Mouse (Mus musculus): ENCODE measurements around the gene Nog. TPM values are rescaled to one million over a fixed set of nuclear protein-coding genes. Genes with fewer than 3 reads are reported as not detected.

Nog gene
- polyA plus RNA-seq, 1 experiment from 2014 or later = 1.9 TPM

DNA sequence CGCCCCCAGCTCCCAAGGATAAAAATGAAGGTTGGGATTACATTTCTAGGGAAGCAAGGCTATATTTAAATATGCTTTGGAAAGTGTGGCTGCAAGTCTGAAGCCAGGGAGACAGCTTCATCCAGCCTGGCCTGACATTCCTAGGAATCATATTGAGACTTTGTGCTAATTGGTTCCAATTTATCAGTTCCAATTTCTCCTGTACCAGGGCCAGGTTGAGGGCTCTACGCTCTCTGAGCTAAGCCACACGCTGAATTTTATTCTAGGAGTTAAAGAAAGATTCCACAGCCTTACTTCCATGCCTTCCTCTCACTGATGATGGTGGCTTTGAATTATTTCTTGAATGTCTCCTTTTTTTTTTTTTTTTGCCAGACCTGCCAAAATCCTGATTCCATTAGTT lies 15.6 kb upstream of the Nog start:
- no peaks in the 10 kb centered on the region for H3K27me3 ChIP-seq (ENCODE audit: control insufficient read depth, insufficient read depth, low read length)
- WGBS (ENCODE audit: insufficient replicate concordance) = 66% methylated on average over 3 of the region's 3 CpGs
- no peaks in the 10 kb centered on the region for H3K9me3 ChIP-seq (replicated peaks; ENCODE audit: control insufficient read depth, low read length)
- H3K9ac ChIP-seq (ENCODE audit: low read depth, low read length) = no peak overlapping the region
- H3K4me3 ChIP-seq (ENCODE audit: low read depth, low read length) = no peak overlapping the region
- no peak overlapping the region for H3K4me2 ChIP-seq
- H3K36me3 ChIP-seq (ENCODE audit: control insufficient read depth, insufficient read depth, low read length) = no peaks in the 10 kb centered on the region
- H3K4me1 ChIP-seq (ENCODE audit: control insufficient read depth, insufficient read depth, low read length) = peaks cover 5% of the 10 kb centered on the region
- ATAC-seq (replicated peaks; ENCODE audit: insufficient number of reproducible peaks, low FRiP score, low TSS enrichment) = no peak
- H3K27ac ChIP-seq (ENCODE audit: low read depth, low read length) = no peak overlapping the region

GRCm38 (mm10) chr11:89314374-89314773 lies 12.2 kb upstream of the Nog start:
- no peaks in the 10 kb centered on the region for H3K27me3 ChIP-seq (ENCODE audit: control insufficient read depth, insufficient read depth, low read length)
- peaks cover 8% of the 10 kb centered on the region for H3K4me1 ChIP-seq (ENCODE audit: control insufficient read depth, insufficient read depth, low read length)
- H3K27ac ChIP-seq (ENCODE audit: low read depth, low read length) = no peak overlapping the region
- H3K36me3 ChIP-seq (ENCODE audit: control insufficient read depth, insufficient read depth, low read length) = no peaks in the 10 kb centered on the region
- no peak for ATAC-seq (replicated peaks; ENCODE audit: insufficient number of reproducible peaks, low FRiP score, low TSS enrichment)
- H3K9me3 ChIP-seq (replicated peaks; ENCODE audit: control insufficient read depth, low read length) = no peaks in the 10 kb centered on the region
- H3K4me2 ChIP-seq = no peak overlapping the region
- H3K4me3 ChIP-seq (ENCODE audit: low read depth, low read length) = no peak overlapping the region
- 26% methylated on average over 5 of the region's 5 CpGs for WGBS (ENCODE audit: insufficient replicate concordance)
- H3K9ac ChIP-seq (ENCODE audit: low read depth, low read length) = no peak overlapping the region

DNA sequence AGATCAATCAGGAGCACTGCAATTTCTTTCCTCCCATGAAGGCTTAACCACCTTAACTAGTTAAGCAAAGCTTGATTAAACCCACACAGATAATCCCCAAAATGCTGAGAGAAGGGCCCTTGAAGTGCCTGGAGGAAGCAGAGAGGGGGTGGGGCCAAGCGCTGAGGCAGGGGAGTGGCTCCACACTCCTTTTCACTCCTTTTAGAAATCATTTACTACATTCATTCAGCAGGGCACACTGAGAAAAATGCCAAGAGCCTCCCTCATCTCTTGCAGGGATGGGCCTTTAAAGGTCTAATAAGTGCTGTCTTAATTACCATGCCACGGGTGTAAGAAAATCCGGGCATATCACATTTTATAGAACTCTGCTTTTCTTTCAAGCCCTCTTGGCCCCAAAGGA lies 10.2 kb upstream of the Nog start:
- Histone ChIP-seq H3K4me1 (ENCODE audit: control insufficient read depth, insufficient read depth, low read length) (peaks cover 10% of the 10 kb centered on the region), H3K27me3 (ENCODE audit: control insufficient read depth, insufficient read depth, low read length) (no peaks in the 10 kb centered on the region), H3K4me2 (no peak overlapping the region), H3K27ac (ENCODE audit: low read depth, low read length) (no peak overlapping the region), H3K4me3 (ENCODE audit: low read depth, low read length) (no peak overlapping the region), H3K36me3 (ENCODE audit: control insufficient read depth, insufficient read depth, low read length) (no peaks in the 10 kb centered on the region), H3K9ac (ENCODE audit: low read depth, low read length) (no peak overlapping the region), H3K9me3 (replicated peaks; ENCODE audit: control insufficient read depth, low read length) (no peaks in the 10 kb centered on the region)
- 41% methylated on average over 3 of the region's 3 CpGs for WGBS (ENCODE audit: insufficient replicate concordance)
- ATAC-seq (replicated peaks; ENCODE audit: insufficient number of reproducible peaks, low FRiP score, low TSS enrichment) = no peak

DNA sequence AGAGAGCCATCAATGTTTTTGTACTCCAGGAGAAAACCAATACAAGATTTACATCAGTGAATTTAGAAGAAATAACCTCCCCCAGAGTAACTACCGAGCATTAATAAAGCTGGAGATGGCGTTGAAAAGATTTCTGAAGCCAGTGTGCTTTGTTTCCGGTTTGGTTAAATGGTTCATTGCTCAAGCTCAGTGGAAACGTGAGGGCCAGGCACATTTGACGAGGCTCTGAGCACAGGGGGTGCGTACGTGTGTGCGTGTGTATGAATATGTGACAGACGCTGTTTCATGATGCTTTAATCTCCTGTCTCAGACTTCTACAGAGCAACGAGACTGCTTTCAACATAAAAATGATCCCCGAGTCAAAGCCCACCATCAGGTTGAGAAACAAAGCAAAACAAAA lies 8.1 kb upstream of the Nog start:
- ATAC-seq (replicated peaks; ENCODE audit: insufficient number of reproducible peaks, low FRiP score, low TSS enrichment) = no peak
- no peak overlapping the region for H3K4me3 ChIP-seq (ENCODE audit: low read depth, low read length)
- H3K27me3 ChIP-seq (ENCODE audit: control insufficient read depth, insufficient read depth, low read length) = no peaks in the 10 kb centered on the region
- peaks cover 7% of the 10 kb centered on the region; the same call in 1 of the 2 replicates for H3K4me1 ChIP-seq (ENCODE audit: control insufficient read depth, insufficient read depth, low read length)
- 74% methylated on average over 11 of the region's 11 CpGs for WGBS (ENCODE audit: insufficient replicate concordance)
- peaks cover 3% of the 10 kb centered on the region; the same call in 1 of the 2 replicates for H3K9me3 ChIP-seq (replicated peaks; ENCODE audit: control insufficient read depth, low read length)
- H3K36me3 ChIP-seq (ENCODE audit: control insufficient read depth, insufficient read depth, low read length) = 0 out of 2 replicates have a peak, but pooled peaks cover 2% of the 10 kb centered on the region
- no peak overlapping the region for H3K27ac ChIP-seq (ENCODE audit: low read depth, low read length)
- H3K4me2 ChIP-seq = no peak overlapping the region
- H3K9ac ChIP-seq (ENCODE audit: low read depth, low read length) = no peak overlapping the region

DNA sequence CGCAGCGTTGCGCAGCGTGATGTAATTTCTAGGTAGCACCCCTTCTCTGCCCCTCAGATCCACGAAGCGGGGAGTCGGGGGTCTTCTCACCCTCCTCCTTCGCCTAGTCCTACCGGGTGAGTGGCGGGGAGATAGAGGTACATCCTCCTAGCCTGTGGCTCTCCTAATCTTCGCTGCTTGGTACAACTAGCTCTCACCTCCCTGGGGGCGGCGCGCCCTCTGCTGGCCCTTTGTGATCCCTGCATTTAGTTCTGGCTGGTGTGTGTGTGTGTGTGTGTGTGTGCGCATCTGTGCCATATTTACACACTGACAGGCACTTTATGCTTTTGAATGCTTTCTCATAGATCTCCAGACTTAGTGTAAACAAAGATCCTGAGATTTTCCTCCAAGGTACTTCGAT lies 1.3 kb upstream of the Nog start:
- 0 out of 2 replicates have a peak, but pooled peaks cover 2% of the 10 kb centered on the region for H3K36me3 ChIP-seq (ENCODE audit: control insufficient read depth, insufficient read depth, low read length)
- H3K9ac ChIP-seq (ENCODE audit: low read depth, low read length) = no peak overlapping the region
- 3% methylated on average over 16 of the region's 16 CpGs for WGBS (ENCODE audit: insufficient replicate concordance)
- peaks cover 11% of the 10 kb centered on the region for H3K4me1 ChIP-seq (ENCODE audit: control insufficient read depth, insufficient read depth, low read length)
- no peak overlapping the region for H3K27ac ChIP-seq (ENCODE audit: low read depth, low read length)
- peak overlapping the region; percentile 90 for H3K4me2 ChIP-seq
- peak; percentile 52; the same call in 1 of the 2 replicates for ATAC-seq (replicated peaks; ENCODE audit: insufficient number of reproducible peaks, low FRiP score, low TSS enrichment)
- peak overlapping the region; percentile 73 for H3K4me3 ChIP-seq (ENCODE audit: low read depth, low read length)
- H3K9me3 ChIP-seq (replicated peaks; ENCODE audit: control insufficient read depth, low read length) = peaks cover 3% of the 10 kb centered on the region; the same call in 1 of the 2 replicates
- peaks cover 20% of the 10 kb centered on the region for H3K27me3 ChIP-seq (ENCODE audit: control insufficient read depth, insufficient read depth, low read length)

DNA sequence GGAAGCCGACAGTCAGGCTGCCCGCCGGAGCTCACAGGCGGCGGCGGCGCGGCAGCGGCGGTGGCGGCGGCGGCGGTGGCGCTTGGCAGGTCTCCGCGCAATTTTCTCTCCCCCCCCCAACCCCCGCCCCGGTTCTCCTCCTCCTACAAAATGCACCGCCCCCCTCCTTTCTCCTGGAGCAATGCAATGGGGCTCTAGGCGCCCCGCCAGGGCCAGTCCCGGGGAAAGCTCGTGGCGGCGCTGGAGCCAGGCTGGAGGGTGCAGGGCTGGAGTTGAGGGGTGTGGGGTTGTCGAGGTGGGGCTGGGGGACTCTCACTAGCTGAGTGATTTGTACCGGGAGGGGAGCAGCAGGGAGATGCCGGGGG lies 666 bp upstream of the Nog start:
- H3K27ac ChIP-seq (ENCODE audit: low read depth, low read length) = peak overlapping the region; percentile 84
- 0 out of 2 replicates have a peak, but pooled peaks cover 2% of the 10 kb centered on the region for H3K36me3 ChIP-seq (ENCODE audit: control insufficient read depth, insufficient read depth, low read length)
- H3K4me3 ChIP-seq (ENCODE audit: low read depth, low read length) = peak overlapping the region; percentile 73
- peaks cover 20% of the 10 kb centered on the region for H3K27me3 ChIP-seq (ENCODE audit: control insufficient read depth, insufficient read depth, low read length)
- peaks cover 11% of the 10 kb centered on the region for H3K4me1 ChIP-seq (ENCODE audit: control insufficient read depth, insufficient read depth, low read length)
- H3K4me2 ChIP-seq = peak overlapping the region; percentile 90
- peak overlapping the region; percentile 75 for H3K9ac ChIP-seq (ENCODE audit: low read depth, low read length)
- WGBS (ENCODE audit: insufficient replicate concordance) = 1% methylated on average over 8 of the region's 29 CpGs
- ATAC-seq (replicated peaks; ENCODE audit: insufficient number of reproducible peaks, low FRiP score, low TSS enrichment) = no peak
- H3K9me3 ChIP-seq (replicated peaks; ENCODE audit: control insufficient read depth, low read length) = peaks cover 3% of the 10 kb centered on the region; the same call in 1 of the 2 replicates

DNA sequence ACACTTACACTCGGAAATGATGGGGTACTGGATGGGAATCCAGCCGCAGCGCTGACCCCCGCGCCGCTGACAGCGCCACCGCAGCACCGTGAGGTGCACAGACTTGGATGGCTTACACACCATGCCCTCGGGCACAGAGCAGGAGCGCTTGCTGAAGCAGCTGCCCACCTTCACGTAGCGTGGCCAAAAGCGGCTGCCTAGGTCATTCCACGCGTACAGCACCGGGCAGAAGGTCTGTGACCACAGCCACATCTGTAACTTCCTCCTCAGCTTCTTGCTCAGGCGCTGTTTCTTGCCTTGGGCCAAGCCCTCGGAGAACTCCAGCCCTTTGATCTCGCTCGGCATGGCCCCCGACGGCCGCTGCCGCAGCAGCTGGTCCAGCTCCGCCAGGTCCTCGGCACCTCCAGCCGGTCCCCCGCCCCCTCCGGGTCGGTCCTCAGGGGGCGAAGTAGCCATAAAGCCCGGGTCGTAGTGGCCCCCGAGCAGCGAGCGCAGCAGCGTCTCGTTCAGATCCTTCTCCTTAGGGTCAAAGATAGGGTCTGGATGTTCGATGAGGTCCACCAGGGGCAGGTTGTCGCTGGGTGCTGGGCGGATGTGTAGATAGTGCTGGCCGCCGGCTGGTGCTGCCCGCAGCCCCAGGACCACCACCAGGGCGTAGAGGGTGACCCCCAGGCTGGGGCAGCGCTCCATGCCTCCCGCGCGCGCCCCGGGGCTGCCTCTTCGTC lies 639 bp downstream of the Nog start:
- under 1% methylated on average over 51 of the region's 53 CpGs for WGBS (ENCODE audit: insufficient replicate concordance)
- Histone ChIP-seq H3K9me3 (replicated peaks; ENCODE audit: control insufficient read depth, low read length) (peaks cover 3% of the 10 kb centered on the region; the same call in 1 of the 2 replicates), H3K4me1 (ENCODE audit: control insufficient read depth, insufficient read depth, low read length) (peaks cover 10% of the 10 kb centered on the region), H3K27ac (ENCODE audit: low read depth, low read length) (peak overlapping the region; percentile 84), H3K36me3 (ENCODE audit: control insufficient read depth, insufficient read depth, low read length) (0 out of 2 replicates have a peak, but pooled peaks cover 2% of the 10 kb centered on the region), H3K9ac (ENCODE audit: low read depth, low read length) (peak overlapping the region; percentile 75), H3K27me3 (ENCODE audit: control insufficient read depth, insufficient read depth, low read length) (peaks cover 20% of the 10 kb centered on the region), H3K4me2 (peak overlapping the region; percentile 90), H3K4me3 (ENCODE audit: low read depth, low read length) (peak overlapping the region; percentile 73)
- 0 out of 2 replicates have a peak, but pooled peaks have one; percentile 6 for ATAC-seq (replicated peaks; ENCODE audit: insufficient number of reproducible peaks, low FRiP score, low TSS enrichment)

DNA sequence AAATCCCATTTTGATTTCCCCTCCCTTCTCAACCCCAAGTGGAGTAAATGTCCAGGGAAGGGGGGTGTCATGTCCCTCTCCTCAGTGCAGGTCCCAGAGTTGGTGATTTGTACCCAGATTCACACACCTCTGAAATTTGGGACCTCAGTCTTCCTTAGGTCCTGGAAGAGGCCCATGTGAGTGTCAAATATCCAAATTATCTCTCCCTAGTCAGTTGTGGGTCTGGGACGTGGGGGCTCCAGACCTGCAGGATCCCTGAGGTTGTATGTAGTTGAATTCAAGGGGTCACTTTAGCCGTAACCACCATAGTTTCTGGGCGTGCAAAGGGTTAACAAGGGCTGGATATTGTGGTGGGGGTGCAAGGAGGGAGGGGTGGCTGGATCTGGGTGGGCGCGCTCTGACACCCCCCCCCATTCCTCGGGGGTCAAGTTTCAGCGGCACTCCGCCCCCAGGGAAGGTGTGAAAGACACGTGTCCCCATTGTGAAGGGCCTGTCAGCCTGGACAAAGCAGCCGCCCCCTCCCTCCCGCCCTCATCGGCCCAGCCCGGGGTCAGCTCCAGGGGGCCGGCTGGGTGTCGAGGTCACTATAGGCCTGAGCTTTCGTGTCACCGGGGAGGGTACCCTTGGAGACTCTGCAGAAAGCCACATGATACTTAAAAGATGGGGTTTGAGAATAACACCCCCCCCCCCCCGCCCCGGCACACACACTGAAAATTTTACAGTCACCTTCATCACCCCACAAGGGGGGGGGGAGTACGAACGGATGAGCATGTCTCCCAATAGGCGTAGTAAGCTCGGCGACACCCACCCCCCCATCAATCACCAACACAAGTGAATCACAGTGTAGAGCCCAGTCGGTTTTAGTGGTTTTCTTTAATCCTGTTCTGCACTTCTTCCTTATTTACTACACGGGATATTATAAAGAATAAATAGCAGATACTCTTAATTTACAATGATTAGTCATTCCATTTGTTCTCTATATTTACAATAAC lies 2.1 kb downstream of the Nog start:
- Histone ChIP-seq H3K27me3 (ENCODE audit: control insufficient read depth, insufficient read depth, low read length) (peaks cover 20% of the 10 kb centered on the region), H3K36me3 (ENCODE audit: control insufficient read depth, insufficient read depth, low read length) (no peaks in the 10 kb centered on the region), H3K4me3 (ENCODE audit: low read depth, low read length) (peak overlapping the region; percentile 48), H3K9ac (ENCODE audit: low read depth, low read length) (no peak overlapping the region), H3K4me2 (peak overlapping the region; percentile 76), H3K4me1 (ENCODE audit: control insufficient read depth, insufficient read depth, low read length) (peaks cover 10% of the 10 kb centered on the region), H3K9me3 (replicated peaks; ENCODE audit: control insufficient read depth, low read length) (no peaks in the 10 kb centered on the region), H3K27ac (ENCODE audit: low read depth, low read length) (no peak overlapping the region; the same call in 1 of the 2 replicates)
- 2% methylated on average over 26 of the region's 26 CpGs for whole genome bisulfite sequencing (ENCODE audit: insufficient replicate concordance)
- no peak for ATAC-seq (replicated peaks; ENCODE audit: insufficient number of reproducible peaks, low FRiP score, low TSS enrichment)

Measured in heart, embryonic 11.5 days (tissue).